Mouse (Mus musculus): Measurements from ENCODE around the gene Psmd9. TPM values are rescaled to one million over a fixed set of nuclear protein-coding genes. Genes with fewer than 3 reads are reported as not detected.
"Not testable (repeated sequence)": the region's sequence is repeated elsewhere in the genome, so short reads cannot be mapped to it uniquely, and the experiment has no call there.

The Psmd9 gene
- polyA plus RNA-seq, 1 experiment from 2014 or later, result 89.4 TPM

GRCm38 (mm10) chr5:123222346-123223050, 53.3 kb downstream of the Psmd9 start:
- H3K4me3 ChIP-seq (ENCODE audit: low read length); H3K27me3 ChIP-seq (replicated peaks; ENCODE audit: control insufficient read depth, insufficient read depth, low read length); H3K27ac ChIP-seq (ENCODE audit: low read depth, low read length); H3K4me1 ChIP-seq (ENCODE audit: control insufficient read depth, insufficient read depth, low read depth, low read length); ATAC-seq; H3K9ac ChIP-seq (ENCODE audit: low read depth, low read length); H3K36me3 ChIP-seq (ENCODE audit: control insufficient read depth, insufficient read depth, low read length); H3K9me3 ChIP-seq (ENCODE audit: control insufficient read depth, low read length); H3K4me2 ChIP-seq (ENCODE audit: low read length): not testable (repeated sequence)
- WGBS, result 78% methylated on average over 3 of the region's 5 CpGs

- Histone ChIP-seq H3K9ac (ENCODE audit: low read depth, low read length) (no peak overlapping the region), H3K36me3 (ENCODE audit: control insufficient read depth, insufficient read depth, low read length) (no peaks in the 10 kb centered on the region), H3K4me1 (ENCODE audit: control insufficient read depth, insufficient read depth, low read depth, low read length) (no peaks in the 10 kb centered on the region), H3K4me2 (ENCODE audit: low read length) (no peak overlapping the region), H3K4me3 (ENCODE audit: low read length) (no peak overlapping the region), H3K27ac (ENCODE audit: low read depth, low read length) (no peak overlapping the region), H3K9me3 (ENCODE audit: control insufficient read depth, low read length) (no peaks in the 10 kb centered on the region), H3K27me3 (replicated peaks; ENCODE audit: control insufficient read depth, insufficient read depth, low read length) (no peaks in the 10 kb centered on the region)
- ATAC-seq, result no peak
- 76% methylated on average over 4 of the region's 4 CpGs for WGBS
Measured at GRCm38 (mm10) chr5:123223051-123223410, 53.8 kb downstream of the Psmd9 start.

- not testable (repeated sequence) for H3K36me3 ChIP-seq (ENCODE audit: control insufficient read depth, insufficient read depth, low read length); ATAC-seq; H3K9me3 ChIP-seq (ENCODE audit: control insufficient read depth, low read length); H3K9ac ChIP-seq (ENCODE audit: low read depth, low read length); H3K4me1 ChIP-seq (ENCODE audit: control insufficient read depth, insufficient read depth, low read depth, low read length); H3K27ac ChIP-seq (ENCODE audit: low read depth, low read length); H3K4me2 ChIP-seq (ENCODE audit: low read length); H3K4me3 ChIP-seq (ENCODE audit: low read length); H3K27me3 ChIP-seq (replicated peaks; ENCODE audit: control insufficient read depth, insufficient read depth, low read length)
- WGBS, result 62% methylated on average over 5 of the region's 6 CpGs
Measured at GRCm38 (mm10) chr5:123223861-123224260, 54.6 kb downstream of the Psmd9 start.

GRCm38 (mm10) chr5:123226851-123227250, 57.6 kb downstream of the Psmd9 start:
- Histone ChIP-seq H3K9ac (ENCODE audit: low read depth, low read length) (no peak overlapping the region), H3K4me2 (ENCODE audit: low read length) (no peak overlapping the region), H3K36me3 (ENCODE audit: control insufficient read depth, insufficient read depth, low read length) (no peaks in the 10 kb centered on the region), H3K4me3 (ENCODE audit: low read length) (no peak overlapping the region), H3K27me3 (replicated peaks; ENCODE audit: control insufficient read depth, insufficient read depth, low read length) (no peaks in the 10 kb centered on the region), H3K9me3 (ENCODE audit: control insufficient read depth, low read length) (no peaks in the 10 kb centered on the region), H3K4me1 (ENCODE audit: control insufficient read depth, insufficient read depth, low read depth, low read length) (peaks cover 8% of the 10 kb centered on the region), H3K27ac (ENCODE audit: low read depth, low read length) (no peak overlapping the region)
- ATAC-seq, result no peak
- WGBS, result 85% methylated on average over 7 of the region's 7 CpGs

- Histone ChIP-seq H3K9me3 (ENCODE audit: control insufficient read depth, low read length) (no peaks in the 10 kb centered on the region), H3K4me3 (ENCODE audit: low read length) (peak overlapping the region; percentile 90), H3K4me1 (ENCODE audit: control insufficient read depth, insufficient read depth, low read depth, low read length) (peaks cover 8% of the 10 kb centered on the region), H3K4me2 (ENCODE audit: low read length) (peak overlapping the region; percentile 85), H3K27me3 (replicated peaks; ENCODE audit: control insufficient read depth, insufficient read depth, low read length) (no peaks in the 10 kb centered on the region), H3K36me3 (ENCODE audit: control insufficient read depth, insufficient read depth, low read length) (no peaks in the 10 kb centered on the region), H3K27ac (ENCODE audit: low read depth, low read length) (peak overlapping the region; percentile 62), H3K9ac (ENCODE audit: low read depth, low read length) (peak overlapping the region; percentile 94)
- ATAC-seq, result peak; percentile 92
- 2% methylated on average over 42 of the region's 42 CpGs for WGBS
Measured at GRCm38 (mm10) chr5:123227762-123228523, 58.7 kb downstream of the Psmd9 start.

- H3K4me3 ChIP-seq (ENCODE audit: low read length), result peak overlapping the region; percentile 90
- WGBS, result 5% methylated on average over 15 of the region's 15 CpGs
- H3K9me3 ChIP-seq (ENCODE audit: control insufficient read depth, low read length), result no peaks in the 10 kb centered on the region
- no peaks in the 10 kb centered on the region for H3K36me3 ChIP-seq (ENCODE audit: control insufficient read depth, insufficient read depth, low read length)
- H3K27ac ChIP-seq (ENCODE audit: low read depth, low read length), result peak overlapping the region; percentile 62; the same call in 1 of the 2 replicates
- H3K9ac ChIP-seq (ENCODE audit: low read depth, low read length), result peak overlapping the region; percentile 94
- no peak for ATAC-seq
- peak overlapping the region; percentile 85 for H3K4me2 ChIP-seq (ENCODE audit: low read length)
- no peaks in the 10 kb centered on the region for H3K27me3 ChIP-seq (replicated peaks; ENCODE audit: control insufficient read depth, insufficient read depth, low read length)
- H3K4me1 ChIP-seq (ENCODE audit: control insufficient read depth, insufficient read depth, low read depth, low read length), result peaks cover 8% of the 10 kb centered on the region
Measured at GRCm38 (mm10) chr5:123228524-123228922, 59.3 kb downstream of the Psmd9 start.

- Histone ChIP-seq H3K27ac (ENCODE audit: low read depth, low read length) (no peak overlapping the region), H3K4me3 (ENCODE audit: low read length) (no peak overlapping the region), H3K9ac (ENCODE audit: low read depth, low read length) (no peak overlapping the region), H3K4me2 (ENCODE audit: low read length) (peak overlapping the region; percentile 85), H3K27me3 (replicated peaks; ENCODE audit: control insufficient read depth, insufficient read depth, low read length) (no peaks in the 10 kb centered on the region), H3K4me1 (ENCODE audit: control insufficient read depth, insufficient read depth, low read depth, low read length) (peaks cover 8% of the 10 kb centered on the region), H3K36me3 (ENCODE audit: control insufficient read depth, insufficient read depth, low read length) (no peaks in the 10 kb centered on the region), H3K9me3 (ENCODE audit: control insufficient read depth, low read length) (no peaks in the 10 kb centered on the region)
- 91% methylated on average over 6 of the region's 6 CpGs for WGBS
- ATAC-seq, result no peak
Measured at GRCm38 (mm10) chr5:123229296-123229695, 60.1 kb downstream of the Psmd9 start.

- H3K36me3 ChIP-seq (ENCODE audit: control insufficient read depth, insufficient read depth, low read length), result peaks cover 1% of the 10 kb centered on the region; the same call in 1 of the 2 replicates
- WGBS, result 96% methylated on average over 2 of the region's 2 CpGs
- no peak for ATAC-seq
- H3K9ac ChIP-seq (ENCODE audit: low read depth, low read length), result no peak overlapping the region
- peaks cover 8% of the 10 kb centered on the region for H3K4me1 ChIP-seq (ENCODE audit: control insufficient read depth, insufficient read depth, low read depth, low read length)
- no peak overlapping the region for H3K27ac ChIP-seq (ENCODE audit: low read depth, low read length)
- H3K9me3 ChIP-seq (ENCODE audit: control insufficient read depth, low read length), result no peaks in the 10 kb centered on the region
- no peak overlapping the region for H3K4me2 ChIP-seq (ENCODE audit: low read length)
- H3K4me3 ChIP-seq (ENCODE audit: low read length), result no peak overlapping the region
- no peaks in the 10 kb centered on the region for H3K27me3 ChIP-seq (replicated peaks; ENCODE audit: control insufficient read depth, insufficient read depth, low read length)
Measured at GRCm38 (mm10) chr5:123232180-123232579, 63.0 kb downstream of the Psmd9 start.

GRCm38 (mm10) chr5:123235731-123236130, 66.5 kb downstream of the Psmd9 start:
- 37% methylated on average over 2 of the region's 2 CpGs for WGBS
- Histone ChIP-seq H3K36me3 (ENCODE audit: control insufficient read depth, insufficient read depth, low read length) (peaks cover 10% of the 10 kb centered on the region), H3K9ac (ENCODE audit: low read depth, low read length) (no peak overlapping the region), H3K9me3 (ENCODE audit: control insufficient read depth, low read length) (no peaks in the 10 kb centered on the region), H3K4me2 (ENCODE audit: low read length) (no peak overlapping the region), H3K27me3 (replicated peaks; ENCODE audit: control insufficient read depth, insufficient read depth, low read length) (no peaks in the 10 kb centered on the region), H3K4me3 (ENCODE audit: low read length) (no peak overlapping the region), H3K27ac (ENCODE audit: low read depth, low read length) (no peak overlapping the region), H3K4me1 (ENCODE audit: control insufficient read depth, insufficient read depth, low read depth, low read length) (no peaks in the 10 kb centered on the region)
- ATAC-seq, result 0 out of 2 replicates have a peak, but pooled peaks have one; percentile 34

Data from hindbrain, embryonic 16.5 days (tissue).